Mouse (Mus musculus): Measurements from ENCODE around the gene Terb2.
"Not testable (repeated sequence)": the region's sequence is repeated elsewhere in the genome, so short reads cannot be mapped to it uniquely, and the experiment has no call there.

Terb2 gene

DNA sequence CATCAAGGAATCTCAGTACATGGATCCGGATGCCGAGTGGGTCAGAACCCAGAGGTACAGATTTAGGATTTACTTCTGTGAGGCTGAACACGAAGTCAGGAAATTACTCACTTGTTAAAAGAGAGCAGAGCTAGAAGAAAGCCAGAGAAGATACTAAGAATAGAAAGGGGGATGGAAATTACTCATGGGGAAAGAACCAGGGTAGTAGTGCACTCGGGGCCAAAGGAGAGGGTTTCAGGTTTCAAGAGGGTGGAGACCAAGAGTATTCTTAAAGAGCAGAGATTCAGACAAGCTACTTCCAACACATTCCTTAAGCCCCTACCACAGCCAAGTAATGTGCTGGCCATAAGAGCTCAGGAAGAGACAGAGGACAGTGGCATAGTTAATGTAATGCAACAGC, 24.5 kb upstream of the Terb2 start:
- DNase-seq (ENCODE audit: low spot score in 2 of 2) = no peak

DNA sequence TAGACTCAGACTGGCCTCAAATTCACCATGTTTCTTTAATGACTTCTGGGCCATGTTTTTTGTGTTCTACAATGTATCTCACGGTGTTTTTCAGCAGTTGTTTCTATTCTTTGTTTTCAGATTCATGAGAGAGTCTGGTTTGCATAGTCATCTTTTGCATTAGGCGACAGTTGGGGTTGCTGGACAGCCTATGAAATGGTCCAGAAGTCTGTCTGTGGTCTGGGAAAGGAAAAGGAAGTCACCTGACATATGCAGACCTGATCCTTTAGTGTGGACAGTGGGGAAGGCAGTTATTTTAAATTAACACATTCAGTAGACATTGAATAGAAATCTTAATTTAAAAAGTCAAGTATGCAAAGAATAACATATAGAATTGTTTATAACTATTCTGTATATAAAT, 23.5 kb upstream of the Terb2 start:
- no peak for DNase-seq (ENCODE audit: low spot score in 2 of 2)

DNA sequence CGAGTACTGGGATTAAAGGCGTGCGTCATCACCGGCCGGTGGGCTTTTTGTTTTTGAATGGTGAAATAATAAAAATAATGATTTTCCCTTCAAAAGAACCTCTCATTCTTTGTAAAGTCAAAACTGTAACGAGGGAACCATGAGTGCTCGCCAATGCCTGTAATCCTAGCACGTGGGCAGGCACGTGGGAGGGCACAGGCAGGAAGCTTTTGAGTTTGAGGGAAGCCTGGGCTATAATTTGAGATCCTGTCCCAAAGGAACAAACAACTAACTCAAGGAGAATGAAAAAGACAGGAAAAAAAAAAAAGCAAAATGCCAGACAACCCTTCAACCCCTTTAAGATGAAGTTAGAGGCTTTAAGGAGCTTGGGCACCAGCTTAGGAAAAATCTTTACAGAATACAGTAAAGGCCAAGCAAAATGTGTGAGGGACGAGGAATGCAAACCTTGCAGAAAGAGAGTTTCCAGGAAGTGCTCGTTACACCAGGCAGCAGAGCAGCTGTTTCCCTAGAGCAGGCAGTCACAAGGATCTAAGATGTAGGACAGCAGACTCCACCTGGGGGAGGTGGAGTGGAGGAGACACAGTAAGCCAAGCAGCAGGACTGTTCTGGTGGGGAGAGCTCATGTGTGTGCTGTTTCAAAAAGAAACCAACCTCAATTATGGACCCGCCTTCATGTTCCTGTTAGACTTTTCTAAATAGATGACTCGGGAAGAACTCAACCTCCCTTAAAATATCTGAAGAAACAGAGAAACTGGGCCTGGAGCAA, 22.5 kb upstream of the Terb2 start:
- DNase-seq (ENCODE audit: low spot score in 2 of 2) = no peak

DNA sequence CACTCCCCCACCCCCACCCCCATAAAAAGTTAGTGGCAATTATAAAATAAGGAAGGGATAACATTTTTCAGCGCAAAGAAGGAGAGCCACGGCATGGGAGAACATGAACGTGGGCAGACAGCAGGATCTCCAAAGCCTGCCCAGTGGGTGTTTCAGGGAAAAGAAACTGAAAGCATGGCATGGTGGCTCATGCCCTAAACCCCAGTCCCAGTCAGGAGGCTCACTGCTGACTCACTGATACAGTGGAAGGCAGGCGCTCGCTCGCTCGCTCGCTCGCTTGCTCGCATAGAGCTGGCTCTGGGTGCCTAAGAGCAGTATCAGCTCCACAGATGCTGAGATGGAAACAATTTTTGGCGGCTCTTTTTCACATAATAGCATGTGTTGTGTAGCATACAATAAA, 21.8 kb upstream of the Terb2 start:
- no peak for DNase-seq (ENCODE audit: low spot score in 2 of 2)

DNA sequence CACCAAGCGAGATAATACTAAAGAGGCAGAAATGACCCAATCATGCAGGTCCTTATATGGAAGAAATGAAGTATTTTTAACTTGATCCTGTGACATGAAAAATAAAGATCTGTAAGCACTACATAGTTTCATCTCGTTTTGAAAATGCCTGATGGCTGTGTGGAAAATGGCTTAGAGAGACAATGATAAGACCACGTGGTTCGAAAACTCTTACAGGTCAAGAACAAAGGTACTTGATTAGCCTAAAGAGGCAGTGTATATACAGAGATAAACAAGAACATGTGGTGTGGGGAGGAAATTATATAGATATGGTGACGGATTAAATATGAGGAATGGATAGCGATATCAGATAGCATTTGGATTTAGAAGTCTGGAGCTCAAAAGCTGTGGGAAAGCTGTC, 14.8 kb upstream of the Terb2 start:
- no peak for DNase-seq (ENCODE audit: low spot score in 2 of 2)

DNA sequence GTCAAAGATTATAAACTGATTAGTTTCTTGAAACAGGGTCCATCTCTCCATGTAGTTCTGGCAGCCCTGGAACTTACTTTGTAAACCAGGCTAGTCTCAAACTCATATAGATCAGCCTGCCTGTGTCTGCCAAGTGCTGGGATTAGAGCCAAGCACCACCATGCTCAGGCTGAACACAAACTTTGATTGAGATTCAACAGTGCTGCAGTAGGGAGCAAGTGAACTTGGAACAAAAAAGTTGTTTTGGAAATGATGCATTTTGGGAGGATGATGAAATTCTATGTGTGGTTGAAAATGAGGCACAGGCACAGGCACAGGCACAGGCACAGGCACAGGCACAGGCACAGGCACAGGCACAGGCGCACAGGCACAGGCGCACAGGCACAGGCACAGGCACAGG, 13.9 kb upstream of the Terb2 start:
- DNase-seq (ENCODE audit: low spot score in 2 of 2) = no peak

DNA sequence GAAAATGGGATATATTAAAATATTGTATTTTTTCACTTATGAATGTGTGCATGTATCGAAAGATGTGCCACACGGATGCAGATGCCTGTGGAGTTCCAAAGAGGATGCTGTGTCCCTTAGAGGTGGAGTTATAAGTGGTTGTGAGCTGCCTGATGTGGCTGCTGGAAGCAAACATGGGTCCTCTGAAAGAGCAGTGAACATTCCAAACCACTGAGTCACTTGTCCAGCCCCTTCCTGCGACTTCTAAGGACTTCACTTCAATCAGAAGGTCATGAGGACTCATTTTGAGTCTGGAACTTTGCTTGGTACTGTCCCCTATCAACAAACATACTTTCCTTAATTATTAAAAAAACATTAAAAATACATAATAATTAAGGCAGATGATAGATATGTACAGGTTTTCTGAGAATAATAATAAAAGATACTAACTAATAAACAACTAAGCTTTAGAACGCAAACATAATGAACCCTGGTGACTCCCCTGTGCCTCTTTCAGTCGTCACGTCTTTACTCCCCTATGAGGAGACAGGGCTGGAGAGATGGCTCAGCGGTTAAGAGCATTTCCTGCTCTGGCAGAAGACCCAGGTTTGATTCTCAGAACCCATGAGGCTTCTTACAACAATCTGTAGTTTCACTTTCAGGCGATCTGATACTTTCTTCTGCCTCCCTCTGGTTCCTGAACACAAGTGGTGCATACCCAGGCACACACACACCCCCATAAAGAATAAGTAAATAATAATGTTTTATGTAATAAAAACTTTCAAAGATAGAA, 5.8 kb upstream of the Terb2 start:
- DNase-seq (ENCODE audit: low spot score in 2 of 2) = no peak

DNA sequence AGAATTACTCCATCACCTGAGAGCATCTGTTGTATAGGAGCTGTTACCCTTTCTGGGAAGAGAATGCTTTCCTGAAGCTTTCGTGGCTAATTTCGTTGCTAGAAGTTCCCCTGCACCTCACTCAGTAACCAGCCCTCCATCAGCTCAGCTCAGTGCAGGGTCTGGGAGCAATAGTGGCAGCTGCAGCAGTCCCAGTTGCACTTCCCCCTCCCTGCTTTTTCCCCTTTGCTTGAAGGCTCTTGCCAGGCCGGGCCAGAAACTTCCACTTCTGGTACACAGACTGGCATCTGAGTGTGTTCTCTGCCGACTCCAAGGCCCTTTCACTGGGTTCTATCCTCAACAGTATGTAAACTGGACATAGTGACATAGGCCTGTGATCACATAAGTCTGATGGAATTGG, 986 bp upstream of the Terb2 start:
- no peak for DNase-seq (ENCODE audit: low spot score in 2 of 2)

DNA sequence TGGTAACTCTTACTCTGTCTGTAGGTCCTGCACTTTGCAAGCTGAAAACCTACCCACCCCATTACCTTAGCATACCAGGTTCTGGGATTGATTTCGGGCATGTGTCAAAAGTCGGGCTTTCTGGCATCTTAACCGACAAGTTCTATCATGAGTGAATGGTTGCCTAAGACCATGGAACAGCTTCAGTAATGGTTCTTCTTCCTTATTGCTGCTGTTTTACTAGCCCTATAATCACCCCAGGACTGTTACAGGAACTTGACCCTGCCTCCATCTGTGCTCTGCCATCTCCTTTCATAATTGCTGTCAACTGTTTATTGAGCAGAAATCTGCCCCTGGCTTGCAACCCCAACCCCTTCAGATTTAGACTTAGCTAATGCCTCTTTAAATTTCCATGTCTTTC, 679 bp downstream of the Terb2 start:
- no peak for DNase-seq (ENCODE audit: low spot score in 2 of 2)

DNA sequence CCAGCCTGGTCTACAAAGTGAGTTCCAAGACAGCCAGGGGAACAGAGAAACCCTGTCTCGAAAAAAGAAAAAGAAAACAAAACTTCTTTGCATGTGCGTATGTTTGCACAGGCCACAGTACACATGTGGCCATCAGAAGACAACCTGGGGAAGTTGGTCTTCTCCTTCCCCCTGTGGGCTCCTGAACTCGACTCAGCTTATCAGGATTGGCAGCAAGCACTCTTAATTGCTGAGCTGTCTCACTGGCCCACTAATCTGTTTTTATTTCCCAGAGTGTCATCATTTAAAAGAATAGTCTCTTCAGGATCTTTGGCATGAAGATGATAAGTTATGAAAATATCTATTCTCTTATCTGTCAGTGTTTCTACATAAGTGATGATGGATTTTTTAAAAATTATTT, 5.8 kb downstream of the Terb2 start:
- no peak for DNase-seq (ENCODE audit: low spot score in 2 of 2)

DNA sequence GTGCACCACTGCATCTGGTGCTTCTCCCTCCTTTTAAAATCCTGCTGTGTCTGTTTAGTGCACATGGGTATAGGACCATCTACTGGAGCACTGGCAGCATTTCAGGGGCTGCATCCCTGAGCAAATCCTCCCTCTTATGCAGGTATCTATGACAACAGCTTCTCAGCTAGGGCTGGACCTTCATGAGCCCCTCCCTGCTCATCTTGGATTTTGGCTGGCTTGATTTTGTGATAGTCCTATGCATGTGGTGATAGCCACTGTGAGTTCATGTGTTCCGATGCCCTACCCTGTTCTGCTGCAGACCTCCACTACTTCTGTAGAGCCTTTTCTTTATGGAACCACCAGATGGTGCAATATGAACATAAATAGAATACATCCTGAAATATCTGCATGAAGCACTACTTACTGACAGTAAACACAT, 8.4 kb downstream of the Terb2 start:
- peak; percentile 8 to 9 for DNase-seq (ENCODE audit: low spot score in 2 of 2)

DNA sequence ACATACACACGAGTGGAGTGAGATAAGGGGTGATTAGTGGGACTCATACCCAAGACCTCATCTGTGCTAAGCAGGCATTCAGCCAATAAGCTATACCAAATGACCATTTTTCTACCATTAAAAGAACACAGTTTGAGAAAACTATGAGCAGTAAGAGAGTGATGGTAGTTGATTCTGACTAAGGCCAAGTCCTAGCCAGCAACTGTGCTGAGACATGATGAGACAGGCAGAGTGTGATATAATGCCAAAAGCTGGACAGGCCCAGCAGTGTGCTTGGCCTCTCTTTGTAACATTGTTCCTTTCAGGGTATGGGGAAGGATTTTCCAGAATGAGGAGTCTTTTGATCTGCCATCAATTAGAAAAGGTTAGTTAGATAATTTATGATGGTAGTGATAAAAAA, 15.4 kb downstream of the Terb2 start:
- DNase-seq (ENCODE audit: low spot score in 2 of 2) = no peak

DNA sequence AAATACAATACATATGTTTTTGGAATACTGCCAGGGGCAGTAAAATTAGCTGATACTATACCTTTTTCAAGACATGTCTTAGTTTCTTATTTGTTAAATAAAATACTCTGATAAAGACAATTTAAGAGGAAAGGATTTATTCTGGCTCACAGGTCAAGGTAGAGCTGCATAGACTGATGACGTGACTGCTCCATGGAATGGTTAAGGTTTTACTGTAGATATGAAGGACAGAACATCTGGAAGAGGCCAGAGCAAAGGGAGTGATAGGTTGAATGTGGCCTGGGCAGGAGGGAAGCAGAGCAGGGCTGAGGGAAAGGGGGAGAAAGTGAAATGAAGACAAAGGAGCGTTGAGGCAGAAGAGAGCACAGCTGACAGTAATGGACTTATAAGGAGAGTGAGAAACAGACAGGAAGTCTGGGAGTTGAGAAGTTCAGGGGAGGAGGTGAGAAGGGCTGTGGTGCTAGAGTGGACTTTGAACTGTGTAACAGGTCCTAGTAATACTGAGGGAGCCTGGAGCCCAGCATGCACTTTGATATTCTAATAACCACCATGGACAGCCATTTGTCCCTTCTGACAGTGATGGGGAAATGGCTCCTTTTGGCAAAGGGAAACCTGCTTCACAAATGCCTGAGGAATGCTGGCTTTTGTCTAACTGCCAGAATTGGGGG, 20.5 kb downstream of the Terb2 start:
- DNase-seq (ENCODE audit: low spot score in 2 of 2) = no peak

DNA sequence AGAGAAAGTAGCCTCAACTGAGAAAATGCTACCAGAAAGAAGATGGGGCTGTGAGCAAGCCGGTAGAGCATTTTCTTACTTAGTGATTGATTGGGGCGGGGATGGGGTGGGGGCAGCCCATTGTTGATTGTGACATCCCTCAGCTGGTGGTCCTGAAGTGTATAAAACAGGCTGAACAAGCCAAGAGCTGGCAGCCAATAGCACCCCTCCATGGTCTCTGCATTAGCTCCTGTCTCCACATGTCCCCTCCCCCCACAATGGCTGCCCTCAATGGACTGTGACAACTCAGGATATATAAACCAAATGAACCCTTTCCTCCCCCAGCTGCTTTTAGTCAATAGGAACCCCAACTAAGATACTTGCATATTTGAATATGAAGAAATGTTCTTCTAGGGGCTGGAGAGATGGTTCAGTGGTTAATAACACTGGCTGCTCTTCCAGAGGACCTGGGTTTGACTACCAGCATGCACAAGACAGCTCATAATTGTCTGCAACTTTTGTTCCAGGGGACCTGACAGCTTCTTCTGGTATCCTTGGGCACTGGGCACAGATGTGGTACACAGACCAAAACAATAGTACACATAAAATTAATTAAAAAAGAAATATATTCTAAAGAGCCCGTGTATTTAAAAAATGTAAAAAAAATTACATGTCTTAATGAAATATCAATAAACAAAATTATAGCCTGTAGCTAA, 24.6 kb downstream of the Terb2 start:
- no peak for DNase-seq (ENCODE audit: low spot score in 2 of 2)

DNA sequence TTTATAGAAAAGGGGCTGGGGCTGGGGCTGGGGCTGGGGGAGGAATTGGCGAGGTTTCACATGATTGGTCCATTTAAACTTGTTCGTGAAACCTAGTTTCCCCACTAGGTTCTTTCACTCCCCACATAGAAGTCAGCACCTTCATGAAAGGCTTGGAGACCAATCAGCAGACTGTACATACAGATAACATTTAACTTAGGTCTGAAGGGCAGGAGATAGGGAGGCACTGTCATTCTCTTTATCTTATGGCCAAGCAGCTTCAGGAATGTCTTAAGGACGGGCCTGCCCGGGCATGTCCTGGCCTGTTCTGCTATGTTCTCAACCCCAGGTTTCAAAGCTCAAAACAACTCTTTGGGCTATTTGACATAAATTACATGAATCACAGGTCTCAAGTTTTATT, 31.0 kb downstream of the Terb2 start:
- DNase-seq (ENCODE audit: low spot score in 2 of 2) = not testable (repeated sequence)

DNA sequence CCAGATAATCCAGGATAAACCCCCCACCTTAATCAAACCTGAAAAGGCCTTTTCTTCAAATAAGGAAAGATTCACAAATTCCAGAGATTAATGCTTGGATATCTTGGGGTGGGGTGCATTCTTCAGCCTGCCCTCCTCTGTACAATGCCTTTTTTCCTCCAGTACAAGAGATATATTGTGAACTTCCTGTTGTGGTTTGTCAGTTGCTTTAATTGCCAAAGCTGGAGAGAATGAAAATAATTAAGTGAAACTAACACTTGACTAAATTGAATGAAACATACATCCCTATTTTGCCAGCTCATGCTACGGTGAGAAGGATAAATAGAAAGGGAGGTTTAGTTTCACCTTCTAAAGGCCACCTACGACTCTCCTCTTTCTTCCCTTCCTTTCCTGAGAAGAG, 32.2 kb downstream of the Terb2 start:
- DNase-seq (ENCODE audit: low spot score in 2 of 2) = no peak

DNA sequence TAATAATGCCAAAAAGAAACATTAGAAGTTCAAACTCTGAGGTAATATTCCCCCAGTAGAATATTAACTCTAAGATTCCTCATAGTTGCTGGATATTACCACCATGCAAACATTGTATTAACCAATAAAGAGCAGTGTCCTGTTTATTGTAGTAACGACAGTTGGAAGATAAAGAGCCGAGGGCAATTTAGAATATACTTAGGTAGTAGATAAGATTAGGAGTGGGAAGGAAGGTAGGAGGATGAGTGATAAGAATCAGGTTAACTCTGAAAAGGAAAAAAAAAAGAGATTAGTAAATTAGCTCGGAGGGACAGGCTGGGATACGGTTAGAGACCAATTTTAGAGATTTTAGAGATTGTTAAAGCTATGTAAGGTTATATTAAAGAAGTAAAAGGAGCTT, 35.3 kb downstream of the Terb2 start:
- no peak for DNase-seq (ENCODE audit: low spot score in 2 of 2)

DNA sequence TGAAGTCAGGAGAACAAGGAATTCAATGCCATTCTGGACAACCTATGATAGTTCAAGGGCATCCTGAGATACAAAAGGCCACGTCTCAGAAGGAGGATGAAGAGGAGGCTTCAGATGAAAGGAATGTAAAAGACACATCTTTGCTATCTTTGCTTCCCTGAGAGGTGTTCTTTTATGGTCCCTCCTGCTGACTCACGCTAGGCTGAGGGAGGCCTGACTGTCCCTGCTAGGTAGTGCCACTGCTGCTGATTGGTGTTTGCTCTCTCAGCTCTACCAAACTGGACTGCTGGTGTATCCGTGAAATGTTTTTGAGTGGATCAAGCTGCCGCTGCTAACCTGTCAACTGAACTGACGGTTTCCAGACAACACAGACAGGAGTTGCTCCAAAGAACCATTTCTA, 35.7 kb downstream of the Terb2 start:
- DNase-seq (ENCODE audit: low spot score in 2 of 2) = no peak

DNA sequence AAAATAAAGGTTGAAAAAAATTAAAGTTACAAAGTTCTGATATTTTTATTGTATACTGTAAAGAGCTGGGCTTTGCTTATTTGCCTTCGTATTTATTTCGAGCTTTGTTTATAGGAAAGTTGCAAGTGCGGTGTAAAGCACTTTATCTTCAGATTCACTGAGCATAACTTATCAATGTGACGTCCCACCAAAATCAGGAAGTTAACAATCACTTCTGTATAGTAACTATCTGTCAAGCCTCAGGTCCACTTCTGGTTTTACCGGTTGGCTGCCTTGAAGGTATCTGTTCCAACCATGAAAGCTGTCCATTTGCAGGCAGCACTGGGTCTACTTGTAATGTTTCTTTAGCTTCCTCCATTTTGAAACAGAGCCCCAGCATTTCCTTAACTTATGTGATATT, 36.2 kb downstream of the Terb2 start:
- no peak for DNase-seq (ENCODE audit: low spot score in 2 of 2)

DNA sequence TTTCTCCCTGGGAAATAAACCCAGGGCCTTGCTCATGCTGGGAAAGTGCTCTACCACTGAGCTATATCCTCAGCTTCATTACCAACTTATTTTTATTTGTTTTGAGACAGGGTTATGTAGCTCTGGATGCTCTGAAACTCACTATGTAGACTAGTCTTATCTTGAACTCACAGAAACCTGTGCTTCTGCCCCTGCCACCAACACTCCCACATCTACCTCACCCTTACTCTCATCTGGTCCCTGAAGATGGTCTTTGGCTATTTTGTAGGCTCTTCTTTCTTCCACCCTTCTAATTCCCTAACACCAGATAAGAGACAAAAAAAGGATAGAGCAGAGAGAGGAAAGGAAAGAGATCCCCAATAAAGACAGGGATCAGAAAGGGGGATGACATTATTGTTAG, 37.6 kb downstream of the Terb2 start:
- no peak for DNase-seq (ENCODE audit: low spot score in 2 of 2)

DNA sequence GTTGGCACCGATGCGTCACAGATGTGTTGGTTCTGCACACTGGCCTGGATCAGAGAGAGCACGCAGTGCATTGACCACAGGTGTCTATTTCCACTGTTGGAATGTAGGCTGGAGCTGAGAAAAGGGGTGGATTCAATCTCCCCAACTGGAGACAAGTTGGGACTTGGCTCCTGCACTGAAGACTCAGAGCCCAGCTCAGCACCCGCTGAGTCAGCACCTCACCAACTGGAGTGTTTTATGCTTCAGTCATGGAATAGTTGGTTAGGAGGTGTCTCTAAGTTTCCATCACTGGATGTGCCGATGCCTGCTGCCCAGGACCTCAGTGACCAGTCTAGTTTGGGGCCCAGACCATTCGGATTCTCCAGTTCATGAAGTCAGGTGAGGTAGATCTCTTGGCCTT, 44.3 kb downstream of the Terb2 start:
- DNase-seq (ENCODE audit: low spot score in 2 of 2) = no peak

DNA sequence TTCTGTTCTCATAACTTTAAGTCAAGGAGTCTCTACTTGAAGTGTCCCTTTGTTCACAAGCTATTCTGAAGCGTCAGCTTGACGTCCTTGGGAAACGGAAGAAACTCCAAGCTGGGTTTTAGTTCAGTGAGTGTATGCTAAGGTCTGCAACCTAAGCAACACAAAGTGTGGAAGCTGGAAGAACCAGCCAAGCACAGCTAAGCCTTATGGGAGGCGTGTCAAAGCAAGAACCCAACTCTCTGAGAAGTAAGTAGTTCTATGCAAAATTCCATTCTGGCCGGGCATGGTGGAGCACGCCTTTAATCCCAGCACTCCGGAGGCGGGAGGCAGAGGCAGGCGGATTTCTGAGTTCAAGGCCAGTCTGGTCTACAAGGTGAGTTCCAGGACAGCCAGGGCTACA, 45.5 kb downstream of the Terb2 start:
- no peak for DNase-seq (ENCODE audit: low spot score in 2 of 2)
